Mouse (Mus musculus) E14TG2a.4 (cell line): ENCODE measurements around the gene Fen1.

Experiments
- CTCF ChIP-seq: conservative IDR thresholded peaks from 2 replicates; pipeline ENCODE4 v1.5.1; 2014; ENCODE audit warnings: low read length
- NANOG ChIP-seq: IDR thresholded peaks from 2 replicates; pipeline ENCODE4 v1.6.1; 2014; ENCODE audit warnings: borderline replicate concordance, low read length, mixed read lengths
- POU5F1 ChIP-seq: IDR thresholded peaks from 2 replicates; pipeline ENCODE4 v1.6.1; 2014; ENCODE audit warnings: low read length, borderline replicate concordance

- TF ChIP-seq CTCF: no peak
- no peak for TF ChIP-seq POU5F1
- TF ChIP-seq NANOG: no peak
Measured at GRCm38 (mm10) chr19:10149189-10149588, 54.8 kb downstream of the Fen1 start.
